Comparison of ENCODE assay signal across 19 mouse cellular contexts in the genomic region with DNA sequence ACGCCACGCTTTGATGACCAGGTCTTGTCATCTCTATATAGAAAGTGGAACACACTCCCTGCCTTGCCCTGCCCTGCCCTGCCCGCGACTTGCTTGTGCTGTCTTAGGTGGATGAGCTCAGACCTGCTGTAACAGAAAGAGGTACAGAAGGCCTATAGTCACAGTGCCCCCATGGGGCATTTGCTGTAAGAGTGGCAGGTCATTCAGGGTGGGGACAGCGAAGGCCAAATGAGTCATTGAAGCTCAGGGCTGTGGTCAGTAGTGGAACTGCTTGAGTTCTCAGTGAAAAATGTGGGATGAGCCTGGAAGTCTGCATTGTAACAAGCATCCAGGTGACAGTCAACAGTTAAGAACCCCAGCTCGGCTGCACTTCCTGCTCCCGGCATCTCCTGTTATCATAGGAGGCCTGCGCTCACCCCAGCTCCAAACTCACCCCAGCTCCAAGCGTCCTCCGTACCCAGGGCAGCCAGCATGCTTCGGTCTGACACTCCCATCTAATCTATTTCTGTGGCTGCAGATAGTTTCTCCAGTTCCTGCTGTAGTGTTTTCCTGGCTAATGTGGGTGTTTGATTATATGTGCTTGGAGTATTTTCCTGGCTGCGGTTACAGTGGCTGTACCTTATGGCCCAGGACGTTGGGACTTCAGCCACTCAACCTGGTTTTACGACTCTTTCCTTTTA. TPM values are rescaled to one million over a fixed set of nuclear protein-coding genes. Genes with fewer than 3 reads are reported as not detected.
A peak's percentile ranks its signal among the peaks of the same experiment; 100 is the strongest.
DNase-seq lines count a peak whose midpoint lies in the region; ATAC-seq and TF ChIP-seq lines count a peak whose summit lies in the region.
"Had no signal": no experiment of that assay in that cellular context is flagged by ENCODE, and none has a peak within 500 bp of the region (broad histone marks: within the 10 kb centered on the region; RNA-seq: fewer than 3 reads in every experiment).

No protein-coding gene starts in this region.

- H3K27ac ChIP-seq in forebrain, postnatal 0 days (ENCODE audit: low read depth, low read length), result no peak overlapping the region
- H3K27ac ChIP-seq in forebrain, embryonic 16.5 days (ENCODE audit: low read length), result no peak overlapping the region
- H3K27ac ChIP-seq in midbrain, embryonic 11.5 days (ENCODE audit: low read depth, low read length), result no peak overlapping the region
- no peak overlapping the region for H3K27ac ChIP-seq in midbrain, embryonic 10.5 days (replicated peaks)
- H3K27ac ChIP-seq in kidney, embryonic 15.5 days, result no peak overlapping the region
- H3K27ac ChIP-seq: forebrain, embryonic 12.5 days; limb, embryonic 15.5 days; lung, embryonic 15.5 days; midbrain, embryonic 13.5 days; neural tube, embryonic 13.5 days had no signal

- H3K9ac ChIP-seq in forebrain, postnatal 0 days, result peak overlapping the region; percentile 6; the same call in 1 of the 2 replicates
- H3K9ac ChIP-seq in forebrain, embryonic 16.5 days (replicated peaks; ENCODE audit: low read depth, low read length), result no peak overlapping the region
- H3K9ac ChIP-seq in midbrain, embryonic 11.5 days (ENCODE audit: low read length), result no peak overlapping the region
- H3K9ac ChIP-seq in kidney, embryonic 15.5 days, result no peak overlapping the region
- H3K9ac ChIP-seq: forebrain, embryonic 12.5 days; limb, embryonic 15.5 days; lung, embryonic 15.5 days; midbrain, embryonic 13.5 days; neural tube, embryonic 13.5 days had no signal

- H3K4me3 ChIP-seq in forebrain, postnatal 0 days (ENCODE audit: low read depth, low read length), result no peak overlapping the region
- no peak overlapping the region for H3K4me3 ChIP-seq in forebrain, embryonic 16.5 days (replicated peaks; ENCODE audit: low read length)
- H3K4me3 ChIP-seq in midbrain, embryonic 11.5 days (ENCODE audit: low read depth, low read length), result no peak overlapping the region
- H3K4me3 ChIP-seq in midbrain, embryonic 10.5 days, result no peak overlapping the region
- H3K4me3 ChIP-seq in kidney, embryonic 15.5 days (replicated peaks), result no peak overlapping the region
- H3K4me3 ChIP-seq: forebrain, embryonic 12.5 days; limb, embryonic 15.5 days; lung, embryonic 15.5 days; midbrain, embryonic 13.5 days; neural tube, embryonic 13.5 days had no signal

- TF ChIP-seq CTCF in forebrain, postnatal 0 days (IDR thresholded peaks at IDR 0.05; ENCODE audit: low read depth), result no peak

- H3K4me1 ChIP-seq in forebrain, postnatal 0 days (ENCODE audit: insufficient read depth), result peaks cover 10% of the 10 kb centered on the region
- peaks cover 28% of the 10 kb centered on the region for H3K4me1 ChIP-seq in forebrain, embryonic 16.5 days (replicated peaks; ENCODE audit: control insufficient read depth, insufficient read depth, low read length)
- peaks cover 7% of the 10 kb centered on the region; the same call in 1 of the 2 replicates for H3K4me1 ChIP-seq in midbrain, embryonic 11.5 days (ENCODE audit: control insufficient read depth, insufficient read depth, low read length)
- H3K4me1 ChIP-seq in midbrain, embryonic 10.5 days, result peaks cover 16% of the 10 kb centered on the region
- H3K4me1 ChIP-seq in kidney, embryonic 15.5 days, result peaks cover 15% of the 10 kb centered on the region

- no peak for ATAC-seq in forebrain, postnatal 0 days
- ATAC-seq in forebrain, embryonic 16.5 days, result no peak
- ATAC-seq in midbrain, embryonic 11.5 days (ENCODE audit: low FRiP score), result no peak
- ATAC-seq in kidney, embryonic 15.5 days (replicated peaks; ENCODE audit: low FRiP score), result no peak
- ATAC-seq: midbrain, embryonic 13.5 days had no signal

- no peaks in the 10 kb centered on the region for H3K9me3 ChIP-seq in forebrain, postnatal 0 days (ENCODE audit: low read length)
- H3K9me3 ChIP-seq in forebrain, embryonic 16.5 days (ENCODE audit: control insufficient read depth, low read length), result no peaks in the 10 kb centered on the region
- no peaks in the 10 kb centered on the region for H3K9me3 ChIP-seq in midbrain, embryonic 11.5 days (ENCODE audit: control insufficient read depth, low read length)
- H3K9me3 ChIP-seq in midbrain, embryonic 10.5 days (replicated peaks), result no peaks in the 10 kb centered on the region
- no peaks in the 10 kb centered on the region for H3K9me3 ChIP-seq in kidney, embryonic 15.5 days (replicated peaks)
- H3K9me3 ChIP-seq: forebrain, embryonic 12.5 days; limb, embryonic 15.5 days; lung, embryonic 15.5 days; midbrain, embryonic 13.5 days; neural tube, embryonic 13.5 days had no signal

- no peak overlapping the region for H3K4me2 ChIP-seq in forebrain, postnatal 0 days (ENCODE audit: low read depth)
- no peak overlapping the region for H3K4me2 ChIP-seq in forebrain, embryonic 16.5 days (ENCODE audit: low read length)
- H3K4me2 ChIP-seq in midbrain, embryonic 11.5 days, result no peak overlapping the region
- no peak overlapping the region for H3K4me2 ChIP-seq in kidney, embryonic 15.5 days
- H3K4me2 ChIP-seq: forebrain, embryonic 12.5 days; limb, embryonic 15.5 days; lung, embryonic 15.5 days; midbrain, embryonic 13.5 days; neural tube, embryonic 13.5 days had no signal

- no peaks in the 10 kb centered on the region for H3K27me3 ChIP-seq in forebrain, postnatal 0 days (ENCODE audit: insufficient read depth, low read length)
- no peaks in the 10 kb centered on the region for H3K27me3 ChIP-seq in forebrain, embryonic 16.5 days (replicated peaks; ENCODE audit: control insufficient read depth, insufficient read depth, low read length)
- no peaks in the 10 kb centered on the region; the same call in 1 of the 2 replicates for H3K27me3 ChIP-seq in midbrain, embryonic 11.5 days (ENCODE audit: control insufficient read depth, insufficient read depth, low read length)
- peaks cover 20% of the 10 kb centered on the region for H3K27me3 ChIP-seq in midbrain, embryonic 10.5 days (ENCODE audit: low read depth, poor library complexity, severe bottlenecking)
- H3K27me3 ChIP-seq in kidney, embryonic 15.5 days, result peaks cover 33% of the 10 kb centered on the region

- H3K36me3 ChIP-seq in forebrain, postnatal 0 days (ENCODE audit: insufficient read depth), result peaks cover 18% of the 10 kb centered on the region
- H3K36me3 ChIP-seq in forebrain, embryonic 16.5 days (ENCODE audit: control insufficient read depth, insufficient read depth), result peaks cover 10% of the 10 kb centered on the region
- H3K36me3 ChIP-seq in midbrain, embryonic 11.5 days (ENCODE audit: control insufficient read depth, insufficient read depth, low read length), result no peaks in the 10 kb centered on the region
- H3K36me3 ChIP-seq in midbrain, embryonic 10.5 days, result peaks cover 5% of the 10 kb centered on the region; the same call in 1 of the 2 replicates
- no peaks in the 10 kb centered on the region for H3K36me3 ChIP-seq in kidney, embryonic 15.5 days
- H3K36me3 ChIP-seq: lung, embryonic 15.5 days had no signal

- no peak for DNase-seq in forebrain, postnatal 0 days
- DNase-seq in midbrain, embryonic 11.5 days (ENCODE audit: low spot score, missing footprints), result peak; percentile 33
- DNase-seq in midbrain, embryonic 10.5 days (ENCODE audit: low spot score), result no peak
- DNase-seq in adrenal gland, postnatal 36 days, result peak; percentile 57 to 70
- no peak for DNase-seq in cerebellum, postnatal 14 days
- DNase-seq: cerebellum, adult 8-10 months; gastrocnemius, postnatal 25 days; heart, postnatal 10 days; kidney, adult 8-10 months; kidney, postnatal 25 days; lung, postnatal 4 days; thymus, postnatal 4 days had no signal

- WGBS in forebrain, postnatal 0 days, result 84% methylated on average over 14 of the region's 14 CpGs
- WGBS in forebrain, embryonic 16.5 days, result 81% methylated on average over 14 of the region's 14 CpGs
- 76% methylated on average over 14 of the region's 14 CpGs for WGBS in midbrain, embryonic 11.5 days
- WGBS in midbrain, embryonic 10.5 days, result 83% methylated on average over 14 of the region's 14 CpGs
- 74% methylated on average over 14 of the region's 14 CpGs for WGBS in kidney, embryonic 15.5 days

RNA-seq across cellular contexts. Expression of gene Mturn, which starts 4.4 kb away (rescaled TPM):
- total RNA-seq in forebrain, postnatal 0 days (2014; rRNA removed), result 241 and 274 TPM in 2 replicates
- polyA plus RNA-seq in forebrain, postnatal 0 days (2015; fragmentation: Nextera tagmentation; extraction: Ambion mirVana), result 92.8 and 107 TPM in 2 replicates
- 163 and 168 TPM in 2 replicates for polyA plus RNA-seq in forebrain, embryonic 16.5 days (2015; fragmentation: Nextera tagmentation; extraction: Ambion mirVana)
- polyA plus RNA-seq in midbrain, embryonic 11.5 days (2014; fragmentation: Nextera tagmentation; extraction: Ambion mirVana), result 40.0 and 40.3 TPM in 2 replicates
- polyA plus RNA-seq in midbrain, embryonic 10.5 days (2016; fragmentation: Nextera tagmentation; extraction: Ambion mirVana), result 14.9 and 28.9 TPM in 2 replicates
- total RNA-seq in adrenal gland, postnatal 36 days (2021), result 10 to 100 TPM; 12.3 to 19.2 TPM
- polyA plus RNA-seq in kidney, embryonic 15.5 days (2015; fragmentation: Nextera tagmentation; extraction: Ambion mirVana), result 6.0 and 6.9 TPM in 2 replicates

Comparison
In these comparisons a context has a peak if more than half of its experiments do, and no peak if none do; other contexts are left out.
1. DNase-seq: peak in midbrain, embryonic 11.5 days (single experiment) and adrenal gland, postnatal 36 days (2 of 2); none in forebrain, postnatal 0 days (single experiment), midbrain, embryonic 10.5 days (single experiment) and cerebellum, postnatal 14 days (0 of 2).